Comparison of ENCODE assay signal across 18 mouse cellular contexts in genomic region chr9:110993281-110993709, GRCm38 (mm10). TPM values are rescaled to one million over a fixed set of nuclear protein-coding genes. Genes with fewer than 3 reads are reported as not detected.
DNase-seq lines count a peak whose midpoint lies in the region; ATAC-seq lines count a peak whose summit lies in the region.
"Had no signal": no experiment of that assay in that cellular context is flagged by ENCODE, and none has a peak within 500 bp of the region (broad histone marks: within the 10 kb centered on the region; RNA-seq: fewer than 3 reads in every experiment).

No protein-coding gene starts in this region.

- DNase-seq in adrenal gland, postnatal 36 days = peak; percentile 28 to 30
- no peak for DNase-seq in adrenal gland, adult 18-20 months (ENCODE audit: low spot score in 2 of 2)
- peak; percentile 19 for DNase-seq in midbrain, embryonic 10.5 days (ENCODE audit: low spot score)
- no peak for DNase-seq in midbrain, embryonic 11.5 days (ENCODE audit: low spot score, missing footprints)
- peak; percentile 37 to 49 for DNase-seq in kidney, postnatal 4 days
- no peak for DNase-seq in cerebellum, postnatal 10 days
- no peak for DNase-seq in left cerebral cortex, postnatal 36 days (ENCODE audit: low spot score in 2 of 2)
- DNase-seq: adrenal gland, postnatal 10 days; cerebellum, adult 11-12 months; gastrocnemius, adult 2 months; right cerebral cortex, postnatal 25 days had no signal

- WGBS in midbrain, embryonic 10.5 days = 37% methylated on average over 3 of the region's 3 CpGs
- 46% methylated on average over 3 of the region's 3 CpGs for WGBS in midbrain, embryonic 11.5 days
- WGBS in forebrain, embryonic 13.5 days = 51% methylated on average over 3 of the region's 3 CpGs

- H3K4me2 ChIP-seq in midbrain, embryonic 11.5 days = no peak overlapping the region
- H3K4me2 ChIP-seq in forebrain, embryonic 13.5 days = no peak overlapping the region
- H3K4me2 ChIP-seq: heart, embryonic 13.5 days; hindbrain, embryonic 15.5 days; limb, embryonic 12.5 days had no signal

- no peak for ATAC-seq in midbrain, embryonic 11.5 days (ENCODE audit: low FRiP score)
- ATAC-seq in forebrain, embryonic 13.5 days = no peak
- ATAC-seq: Patski had no signal

- intact Hi-C loops in left cerebral cortex, postnatal 36 days (cut with DNase I) = no loop called here

- no peak overlapping the region for H3K9ac ChIP-seq in midbrain, embryonic 11.5 days (ENCODE audit: low read length)
- no peak overlapping the region for H3K9ac ChIP-seq in forebrain, embryonic 13.5 days
- H3K9ac ChIP-seq: heart, embryonic 13.5 days; hindbrain, embryonic 15.5 days; limb, embryonic 12.5 days had no signal

- no peaks in the 10 kb centered on the region for H3K9me3 ChIP-seq in midbrain, embryonic 10.5 days (replicated peaks)
- H3K9me3 ChIP-seq in midbrain, embryonic 11.5 days (ENCODE audit: control insufficient read depth, low read length) = no peaks in the 10 kb centered on the region
- H3K9me3 ChIP-seq in forebrain, embryonic 13.5 days (replicated peaks) = no peaks in the 10 kb centered on the region
- H3K9me3 ChIP-seq: forebrain, embryonic 10.5 days; heart, embryonic 13.5 days; hindbrain, embryonic 15.5 days; limb, embryonic 12.5 days had no signal

- no peaks in the 10 kb centered on the region for H3K36me3 ChIP-seq in midbrain, embryonic 10.5 days
- no peaks in the 10 kb centered on the region for H3K36me3 ChIP-seq in midbrain, embryonic 11.5 days (ENCODE audit: control insufficient read depth, insufficient read depth, low read length)
- H3K36me3 ChIP-seq in forebrain, embryonic 13.5 days (ENCODE audit: poor library complexity, severe bottlenecking) = no peaks in the 10 kb centered on the region
- H3K36me3 ChIP-seq: forebrain, embryonic 10.5 days; heart, embryonic 13.5 days; hindbrain, embryonic 15.5 days; limb, embryonic 12.5 days had no signal

- H3K27me3 ChIP-seq in midbrain, embryonic 10.5 days (ENCODE audit: low read depth, poor library complexity, severe bottlenecking) = no peaks in the 10 kb centered on the region
- H3K27me3 ChIP-seq in midbrain, embryonic 11.5 days (ENCODE audit: control insufficient read depth, insufficient read depth, low read length) = no peaks in the 10 kb centered on the region
- H3K27me3 ChIP-seq in forebrain, embryonic 13.5 days = no peaks in the 10 kb centered on the region
- H3K27me3 ChIP-seq: heart, embryonic 13.5 days; hindbrain, embryonic 15.5 days; limb, embryonic 12.5 days; Patski had no signal

- peaks cover 10% of the 10 kb centered on the region for H3K4me1 ChIP-seq in midbrain, embryonic 10.5 days
- H3K4me1 ChIP-seq in midbrain, embryonic 11.5 days (ENCODE audit: control insufficient read depth, insufficient read depth, low read length) = no peaks in the 10 kb centered on the region
- no peaks in the 10 kb centered on the region for H3K4me1 ChIP-seq in forebrain, embryonic 13.5 days
- H3K4me1 ChIP-seq: hindbrain, embryonic 15.5 days; limb, embryonic 12.5 days had no signal

- H3K27ac ChIP-seq in midbrain, embryonic 10.5 days (replicated peaks) = no peak overlapping the region
- no peak overlapping the region for H3K27ac ChIP-seq in midbrain, embryonic 11.5 days (ENCODE audit: low read depth, low read length)
- H3K27ac ChIP-seq in forebrain, embryonic 13.5 days = no peak overlapping the region
- H3K27ac ChIP-seq: forebrain, embryonic 10.5 days; heart, embryonic 13.5 days; hindbrain, embryonic 15.5 days; limb, embryonic 12.5 days had no signal

- no peak overlapping the region for H3K4me3 ChIP-seq in midbrain, embryonic 10.5 days
- H3K4me3 ChIP-seq in midbrain, embryonic 11.5 days (ENCODE audit: low read depth, low read length) = no peak overlapping the region
- H3K4me3 ChIP-seq in forebrain, embryonic 13.5 days = no peak overlapping the region
- H3K4me3 ChIP-seq: forebrain, embryonic 10.5 days; gastrocnemius, adult 2 months; heart, embryonic 13.5 days; hindbrain, embryonic 15.5 days; limb, embryonic 12.5 days had no signal

RNA-seq across cellular contexts. Expression of gene Rtp3, which starts 2.9 kb away (rescaled TPM):
- 1 to 10 TPM; 2.3 to 4.9 TPM for total RNA-seq in adrenal gland, postnatal 36 days (2021)
- 1 to 10 TPM; 3.8 to 5.4 TPM for total RNA-seq in adrenal gland, adult 18-20 months (2021)
- 0.09 TPM in 1 of 2 replicates, not detected in the other for polyA plus RNA-seq in midbrain, embryonic 10.5 days (2016; fragmentation: Nextera tagmentation; extraction: Ambion mirVana)
- polyA plus RNA-seq in midbrain, embryonic 11.5 days (2014; fragmentation: Nextera tagmentation; extraction: Ambion mirVana) = 0.11 TPM in 2 replicates
- not detected in 2 replicates for polyA plus RNA-seq in forebrain, embryonic 13.5 days (2015; fragmentation: Nextera tagmentation; extraction: Ambion mirVana)
- under 1 TPM in 1 of 2 experiments, not detected in 1; 0.64 TPM for total RNA-seq in left cerebral cortex, postnatal 36 days (2021)
- total RNA-seq: monocyte, adult 5-6 weeks had no signal
- polyA plus RNA-seq: forebrain, embryonic 10.5 days; hindbrain, embryonic 15.5 days; limb, embryonic 12.5 days had no signal

RNA-seq across cellular contexts. Expression of gene Ltf, which starts 25.8 kb away (rescaled TPM):
- total RNA-seq in adrenal gland, postnatal 36 days (2021) = 1 to 10 TPM in 1 of 2 experiments, under 1 TPM in 1; 0.66 to 1.1 TPM
- 1 to 10 TPM; 1.2 to 1.7 TPM for total RNA-seq in adrenal gland, adult 18-20 months (2021)
- 0.29 TPM in 1 of 2 replicates, not detected in the other for polyA plus RNA-seq in midbrain, embryonic 10.5 days (2016; fragmentation: Nextera tagmentation; extraction: Ambion mirVana)
- 0.27 and 0.44 TPM in 2 replicates for polyA plus RNA-seq in midbrain, embryonic 11.5 days (2014; fragmentation: Nextera tagmentation; extraction: Ambion mirVana)
- polyA plus RNA-seq in forebrain, embryonic 13.5 days (2015; fragmentation: Nextera tagmentation; extraction: Ambion mirVana) = 0.81 TPM in 1 of 2 replicates, not detected in the other
- under 1 TPM in 1 of 2 experiments, not detected in 1; 0.94 TPM for total RNA-seq in left cerebral cortex, postnatal 36 days (2021)
- total RNA-seq: gastrocnemius, adult 2 months had no signal
- polyA plus RNA-seq: forebrain, embryonic 10.5 days had no signal

RNA-seq across cellular contexts. Expression of gene Lrrc2, which starts 42.0 kb away (rescaled TPM):
- 10 to 100 TPM in 1 of 2 experiments, 1 to 10 TPM in 1; 7.9 to 11.1 TPM for total RNA-seq in adrenal gland, postnatal 36 days (2021)
- 10 to 100 TPM in 1 of 2 experiments, 1 to 10 TPM in 1; 4.0 to 10.4 TPM for total RNA-seq in adrenal gland, adult 18-20 months (2021)
- polyA plus RNA-seq in midbrain, embryonic 10.5 days (2016; fragmentation: Nextera tagmentation; extraction: Ambion mirVana) = 0.09 and 0.35 TPM in 2 replicates
- 0.04 TPM in 1 of 2 replicates, not detected in the other for polyA plus RNA-seq in midbrain, embryonic 11.5 days (2014; fragmentation: Nextera tagmentation; extraction: Ambion mirVana)
- 0.13 and 0.34 TPM in 2 replicates for polyA plus RNA-seq in forebrain, embryonic 13.5 days (2015; fragmentation: Nextera tagmentation; extraction: Ambion mirVana)
- under 1 TPM; 0.32 to 0.93 TPM for total RNA-seq in left cerebral cortex, postnatal 36 days (2021)
- total RNA-seq: monocyte, adult 5-6 weeks had no signal
- polyA plus RNA-seq: Patski had no signal

RNA-seq across cellular contexts. Expression of gene Tdgf1, which starts 47.3 kb away (rescaled TPM):
- total RNA-seq in adrenal gland, postnatal 36 days (2021) = not detected
- total RNA-seq in adrenal gland, adult 18-20 months (2021) = not detected
- 0.11 TPM in 1 of 2 replicates, not detected in the other for polyA plus RNA-seq in midbrain, embryonic 10.5 days (2016; fragmentation: Nextera tagmentation; extraction: Ambion mirVana)
- polyA plus RNA-seq in midbrain, embryonic 11.5 days (2014; fragmentation: Nextera tagmentation; extraction: Ambion mirVana) = not detected in 2 replicates
- not detected in 2 replicates for polyA plus RNA-seq in forebrain, embryonic 13.5 days (2015; fragmentation: Nextera tagmentation; extraction: Ambion mirVana)
- total RNA-seq in left cerebral cortex, postnatal 36 days (2021) = under 1 TPM; 0.15 to 0.48 TPM
- total RNA-seq: adrenal gland, postnatal 10 days; gastrocnemius, adult 2 months; monocyte, adult 5-6 weeks had no signal
- polyA plus RNA-seq: heart, embryonic 13.5 days; limb, embryonic 12.5 days; Patski had no signal

Comparison
In these comparisons a context has a peak if more than half of its experiments do, and no peak if none do; other contexts are left out.
1. DNase-seq: peak in adrenal gland, postnatal 36 days (2 of 2), midbrain, embryonic 10.5 days (single experiment) and kidney, postnatal 4 days (2 of 2); none in adrenal gland, adult 18-20 months (0 of 2), midbrain, embryonic 11.5 days (single experiment), cerebellum, postnatal 10 days (0 of 2) and left cerebral cortex, postnatal 36 days (0 of 2).